ENCODE assay signal across 28 mouse cellular contexts in genomic region chr1:154952679-154953078, GRCm38 (mm10).
DNase-seq lines count a peak whose midpoint lies in the region; ATAC-seq and TF ChIP-seq lines count a peak whose summit lies in the region.
"Had no signal": no experiment of that assay in that cellular context is flagged by ENCODE, and none has a peak within 500 bp of the region (broad histone marks: within the 10 kb centered on the region; RNA-seq: fewer than 3 reads in every experiment).

No protein-coding gene starts in this region.

- no peak for TF ChIP-seq CTCF in forebrain, postnatal 0 days (IDR thresholded peaks at IDR 0.05; ENCODE audit: low read depth)

- H3K9ac ChIP-seq in forebrain, postnatal 0 days, result no peak overlapping the region
- H3K9ac ChIP-seq in forebrain, embryonic 11.5 days (ENCODE audit: low read length), result no peak overlapping the region
- no peak overlapping the region for H3K9ac ChIP-seq in midbrain, embryonic 14.5 days (replicated peaks; ENCODE audit: low read length)
- no peak overlapping the region for H3K9ac ChIP-seq in midbrain, embryonic 11.5 days (ENCODE audit: low read length)
- no peak overlapping the region for H3K9ac ChIP-seq in midbrain, embryonic 15.5 days
- H3K9ac ChIP-seq: heart, embryonic 12.5 days; limb, embryonic 15.5 days; liver, embryonic 13.5 days had no signal

- intact Hi-C loops in gastrocnemius, postnatal 36 days (cut with DNase I), result no loop called here

- peak; percentile 81 for ATAC-seq in forebrain, postnatal 0 days
- no peak for ATAC-seq in forebrain, embryonic 11.5 days (replicated peaks; ENCODE audit: low FRiP score)
- no peak for ATAC-seq in midbrain, embryonic 14.5 days (ENCODE audit: low FRiP score, low TSS enrichment)
- ATAC-seq in midbrain, embryonic 11.5 days (ENCODE audit: low FRiP score), result no peak
- ATAC-seq in midbrain, embryonic 15.5 days (replicated peaks), result peak; percentile 64
- ATAC-seq: CD4-positive, CD25-positive, alpha-beta regulatory T cell, adult 4 months; intestine, postnatal 0 days; lung, postnatal 0 days had no signal

- H3K9me3 ChIP-seq in forebrain, postnatal 0 days (ENCODE audit: low read length), result no peaks in the 10 kb centered on the region
- H3K9me3 ChIP-seq in forebrain, embryonic 11.5 days (ENCODE audit: control insufficient read depth, low read length), result no peaks in the 10 kb centered on the region
- no peaks in the 10 kb centered on the region for H3K9me3 ChIP-seq in midbrain, embryonic 14.5 days (ENCODE audit: control insufficient read depth, low read length)
- no peaks in the 10 kb centered on the region for H3K9me3 ChIP-seq in midbrain, embryonic 11.5 days (ENCODE audit: control insufficient read depth, low read length)
- H3K9me3 ChIP-seq in midbrain, embryonic 15.5 days, result no peaks in the 10 kb centered on the region
- H3K9me3 ChIP-seq: heart, embryonic 12.5 days; limb, embryonic 10.5 days; limb, embryonic 15.5 days; liver, embryonic 13.5 days had no signal

- no peaks in the 10 kb centered on the region for H3K36me3 ChIP-seq in forebrain, postnatal 0 days (ENCODE audit: insufficient read depth)
- no peaks in the 10 kb centered on the region for H3K36me3 ChIP-seq in forebrain, embryonic 11.5 days (ENCODE audit: control insufficient read depth, insufficient read depth, low read length)
- no peaks in the 10 kb centered on the region for H3K36me3 ChIP-seq in midbrain, embryonic 14.5 days (ENCODE audit: control insufficient read depth, insufficient read depth, low read length)
- H3K36me3 ChIP-seq in midbrain, embryonic 11.5 days (ENCODE audit: control insufficient read depth, insufficient read depth, low read length), result no peaks in the 10 kb centered on the region
- H3K36me3 ChIP-seq in midbrain, embryonic 15.5 days (replicated peaks), result no peaks in the 10 kb centered on the region
- H3K36me3 ChIP-seq: heart, embryonic 12.5 days; limb, embryonic 10.5 days; limb, embryonic 15.5 days; liver, embryonic 13.5 days had no signal

- H3K4me2 ChIP-seq in forebrain, postnatal 0 days (ENCODE audit: low read depth), result no peak overlapping the region
- no peak overlapping the region for H3K4me2 ChIP-seq in forebrain, embryonic 11.5 days (ENCODE audit: low read depth, low read length, severe bottlenecking)
- H3K4me2 ChIP-seq in midbrain, embryonic 14.5 days (ENCODE audit: low read length), result no peak overlapping the region
- no peak overlapping the region for H3K4me2 ChIP-seq in midbrain, embryonic 11.5 days
- no peak overlapping the region for H3K4me2 ChIP-seq in midbrain, embryonic 15.5 days
- H3K4me2 ChIP-seq: heart, embryonic 12.5 days; limb, embryonic 15.5 days; liver, embryonic 13.5 days had no signal

- H3K27ac ChIP-seq in forebrain, postnatal 0 days (ENCODE audit: low read depth, low read length), result peak overlapping the region; percentile 57
- no peak overlapping the region for H3K27ac ChIP-seq in forebrain, embryonic 11.5 days (ENCODE audit: low read depth, low read length)
- H3K27ac ChIP-seq in midbrain, embryonic 14.5 days (replicated peaks; ENCODE audit: low read depth, low read length), result 0 out of 2 replicates have a peak overlapping the region, but pooled peaks have one; percentile 32
- H3K27ac ChIP-seq in midbrain, embryonic 11.5 days (ENCODE audit: low read depth, low read length), result no peak overlapping the region
- peak overlapping the region; percentile 66 for H3K27ac ChIP-seq in midbrain, embryonic 15.5 days
- H3K27ac ChIP-seq: gastrocnemius, adult 2 months; heart, adult 2 months; limb, embryonic 10.5 days; limb, embryonic 15.5 days; liver, embryonic 13.5 days had no signal

- H3K27me3 ChIP-seq in forebrain, postnatal 0 days (ENCODE audit: insufficient read depth, low read length), result no peaks in the 10 kb centered on the region
- no peaks in the 10 kb centered on the region for H3K27me3 ChIP-seq in forebrain, embryonic 11.5 days (ENCODE audit: control insufficient read depth, insufficient read depth, low read length)
- no peaks in the 10 kb centered on the region for H3K27me3 ChIP-seq in midbrain, embryonic 14.5 days (ENCODE audit: control insufficient read depth, insufficient read depth, low read length)
- no peaks in the 10 kb centered on the region for H3K27me3 ChIP-seq in midbrain, embryonic 11.5 days (ENCODE audit: control insufficient read depth, insufficient read depth, low read length)
- H3K27me3 ChIP-seq in midbrain, embryonic 15.5 days (replicated peaks), result no peaks in the 10 kb centered on the region
- H3K27me3 ChIP-seq: heart, embryonic 12.5 days; limb, embryonic 15.5 days; liver, embryonic 13.5 days had no signal

- H3K4me1 ChIP-seq in forebrain, postnatal 0 days (ENCODE audit: insufficient read depth), result peaks cover 7% of the 10 kb centered on the region; the same call in 1 of the 2 replicates
- H3K4me1 ChIP-seq in forebrain, embryonic 11.5 days (replicated peaks; ENCODE audit: control insufficient read depth, insufficient read depth, low read length), result no peaks in the 10 kb centered on the region
- H3K4me1 ChIP-seq in midbrain, embryonic 14.5 days (ENCODE audit: control insufficient read depth, insufficient read depth, low read length), result no peaks in the 10 kb centered on the region
- no peaks in the 10 kb centered on the region for H3K4me1 ChIP-seq in midbrain, embryonic 11.5 days (ENCODE audit: control insufficient read depth, insufficient read depth, low read length)
- peaks cover 15% of the 10 kb centered on the region for H3K4me1 ChIP-seq in midbrain, embryonic 15.5 days
- H3K4me1 ChIP-seq: heart, embryonic 12.5 days; limb, embryonic 15.5 days; liver, embryonic 13.5 days had no signal

- H3K4me3 ChIP-seq in forebrain, postnatal 0 days (ENCODE audit: low read depth, low read length), result no peak overlapping the region
- H3K4me3 ChIP-seq in forebrain, embryonic 11.5 days (ENCODE audit: low read depth, low read length), result no peak overlapping the region
- no peak overlapping the region for H3K4me3 ChIP-seq in midbrain, embryonic 14.5 days (replicated peaks; ENCODE audit: low read depth, low read length)
- no peak overlapping the region for H3K4me3 ChIP-seq in midbrain, embryonic 11.5 days (ENCODE audit: low read depth, low read length)
- no peak overlapping the region for H3K4me3 ChIP-seq in midbrain, embryonic 15.5 days
- H3K4me3 ChIP-seq: gastrocnemius, adult 2 months; heart, adult 2 months; heart, embryonic 12.5 days; limb, embryonic 10.5 days; limb, embryonic 15.5 days; liver, embryonic 13.5 days had no signal

- peak; percentile 43 for DNase-seq in forebrain, postnatal 0 days
- DNase-seq in forebrain, embryonic 11.5 days (ENCODE audit: low spot score), result no peak
- peak; percentile 63 for DNase-seq in midbrain, embryonic 14.5 days
- DNase-seq in midbrain, embryonic 11.5 days (ENCODE audit: low spot score, missing footprints), result no peak
- no peak for DNase-seq in right cerebral cortex, adult 18-20 months
- no peak for DNase-seq in gastrocnemius, postnatal 36 days
- DNase-seq: adrenal gland, postnatal 25 days; cerebellum, adult 11 months; cerebellum, adult 9-10 months; cerebellum, postnatal 36 days; gastrocnemius, adult 2 months; heart, adult 2 months; heart, postnatal 4 days; kidney, adult 9 months; kidney, postnatal 14 days; layer of hippocampus, adult 9-11 months; liver, embryonic 13.5 days; lung, adult 18-20 months; lung, postnatal 4 days; right cerebral cortex, postnatal 4 days; thymus, postnatal 4 days had no signal

- 69% methylated on average over 2 of the region's 2 CpGs for WGBS in forebrain, postnatal 0 days
- 84% methylated on average over 2 of the region's 2 CpGs for WGBS in forebrain, embryonic 11.5 days
- WGBS in midbrain, embryonic 14.5 days, result 58% methylated on average over 2 of the region's 2 CpGs
- 76% methylated on average over 2 of the region's 2 CpGs for WGBS in midbrain, embryonic 11.5 days
- WGBS in midbrain, embryonic 15.5 days, result 68% methylated on average over 2 of the region's 2 CpGs

Comparison
In these comparisons a context has a peak if more than half of its experiments do, and no peak if none do; other contexts are left out.
1. ATAC-seq: peak in forebrain, postnatal 0 days (single experiment) and midbrain, embryonic 15.5 days (single experiment); none in forebrain, embryonic 11.5 days (single experiment), midbrain, embryonic 14.5 days (single experiment) and midbrain, embryonic 11.5 days (single experiment).
2. DNase-seq: peak in forebrain, postnatal 0 days (single experiment) and midbrain, embryonic 14.5 days (single experiment); none in forebrain, embryonic 11.5 days (single experiment), midbrain, embryonic 11.5 days (single experiment), right cerebral cortex, adult 18-20 months (single experiment) and gastrocnemius, postnatal 36 days (0 of 2).
3. H3K27ac ChIP-seq: peak in forebrain, postnatal 0 days (single experiment), midbrain, embryonic 14.5 days (single experiment) and midbrain, embryonic 15.5 days (single experiment); none in forebrain, embryonic 11.5 days (single experiment) and midbrain, embryonic 11.5 days (single experiment).